Mouse (Mus musculus): ENCODE results near the gene Asphd2. TPM values are rescaled to one million over a fixed set of nuclear protein-coding genes. Genes with fewer than 3 reads are reported as not detected.

Gene Asphd2
- polyA plus RNA-seq (2016; fragmentation: Nextera tagmentation; extraction: Ambion mirVana), result 3.0 and 3.4 TPM in 2 replicates

DNA sequence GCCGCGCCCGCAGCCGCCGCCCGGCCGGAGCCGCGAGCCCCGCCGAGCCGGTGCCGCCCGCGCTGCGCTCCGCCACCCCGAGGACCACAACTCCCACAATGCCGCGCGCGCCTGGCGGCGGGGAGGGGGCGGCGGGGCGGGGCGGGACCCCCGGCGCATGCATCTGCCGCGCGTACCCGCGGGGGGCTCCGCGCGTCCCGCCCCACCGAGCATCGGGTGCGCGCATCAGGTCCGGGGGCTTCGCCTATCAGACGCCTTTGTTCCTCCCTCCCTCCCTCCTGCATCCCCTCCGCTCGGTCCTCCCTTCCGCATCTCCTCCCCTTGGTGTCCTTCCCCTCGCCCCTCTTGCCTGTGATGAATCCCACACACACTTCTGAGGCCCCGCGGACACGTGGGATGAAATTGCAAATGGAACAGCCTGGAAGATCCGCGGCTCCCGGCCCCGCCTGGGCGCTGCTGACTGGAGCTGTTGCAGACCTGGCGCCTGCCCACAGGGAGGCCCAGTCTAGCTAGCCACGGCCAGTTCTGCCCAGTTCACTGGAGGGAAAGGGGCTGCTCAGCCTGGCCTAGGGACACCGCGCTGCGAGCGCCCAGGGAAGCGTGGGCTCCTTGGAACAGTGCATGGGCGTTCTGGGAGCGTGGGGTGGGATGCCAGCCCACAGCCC lies at the start of gene Asphd2:
TSS of gene Asphd2 (minus strand) at position 88 of the 665 bp plus-strand sequence.
- peaks cover 71% of the 10 kb centered on the region for H3K27me3 ChIP-seq (replicated peaks)
- 3% methylated on average over 52 of the region's 67 CpGs for WGBS

GRCm38 (mm10) chr5:112438535-112438934 lies 43.9 kb upstream of the Asphd2 start:
- Histone ChIP-seq H3K4me3 (no peak overlapping the region), H3K27me3 (replicated peaks) (peaks cover 86% of the 10 kb centered on the region), H3K9me3 (replicated peaks) (no peaks in the 10 kb centered on the region), H3K9ac (no peak overlapping the region), H3K27ac (ENCODE audit: poor library complexity, severe bottlenecking) (no peak overlapping the region), H3K4me1 (replicated peaks) (no peaks in the 10 kb centered on the region), H3K4me2 (no peak overlapping the region), H3K36me3 (no peaks in the 10 kb centered on the region)
- no peak for ATAC-seq (ENCODE audit: insufficient number of reproducible peaks, low FRiP score)
- 54% methylated on average over 10 of the region's 10 CpGs for WGBS

More for the DNA sequence above, at the start of gene Asphd2:
- H3K9ac ChIP-seq, result peak within 1 kb of the TSS; percentile 68
- H3K4me3 ChIP-seq, result peak within 1 kb of the TSS; percentile 68
- H3K9me3 ChIP-seq (replicated peaks), result no peaks in the 10 kb centered on the region
- H3K4me2 ChIP-seq, result peak within 1 kb of the TSS; percentile 90
- 0 out of 2 replicates have a peak within 1 kb of the TSS, but pooled peaks have one; percentile 37 for H3K27ac ChIP-seq (ENCODE audit: poor library complexity, severe bottlenecking)
- no peaks in the 10 kb centered on the region for H3K36me3 ChIP-seq
- 0 out of 2 replicates have a peak, but pooled peaks cover 6% of the 10 kb centered on the region for H3K4me1 ChIP-seq (replicated peaks)
- ATAC-seq (ENCODE audit: insufficient number of reproducible peaks, low FRiP score), result peak; percentile 63

- no peaks in the 10 kb centered on the region for H3K9me3 ChIP-seq (replicated peaks)
- no peak overlapping the region for H3K9ac ChIP-seq
- no peak overlapping the region for H3K27ac ChIP-seq (ENCODE audit: poor library complexity, severe bottlenecking)
- no peak overlapping the region for H3K4me2 ChIP-seq
- no peaks in the 10 kb centered on the region for H3K4me1 ChIP-seq (replicated peaks)
- WGBS, result 3% methylated on average over 8 of the region's 8 CpGs
- no peak for ATAC-seq (ENCODE audit: insufficient number of reproducible peaks, low FRiP score)
- no peak overlapping the region for H3K4me3 ChIP-seq
- peaks cover 90% of the 10 kb centered on the region for H3K27me3 ChIP-seq (replicated peaks)
- no peaks in the 10 kb centered on the region for H3K36me3 ChIP-seq
These were observed 38.3 kb upstream of the Asphd2 start for GRCm38 (mm10) chr5:112433004-112433403.

DNA sequence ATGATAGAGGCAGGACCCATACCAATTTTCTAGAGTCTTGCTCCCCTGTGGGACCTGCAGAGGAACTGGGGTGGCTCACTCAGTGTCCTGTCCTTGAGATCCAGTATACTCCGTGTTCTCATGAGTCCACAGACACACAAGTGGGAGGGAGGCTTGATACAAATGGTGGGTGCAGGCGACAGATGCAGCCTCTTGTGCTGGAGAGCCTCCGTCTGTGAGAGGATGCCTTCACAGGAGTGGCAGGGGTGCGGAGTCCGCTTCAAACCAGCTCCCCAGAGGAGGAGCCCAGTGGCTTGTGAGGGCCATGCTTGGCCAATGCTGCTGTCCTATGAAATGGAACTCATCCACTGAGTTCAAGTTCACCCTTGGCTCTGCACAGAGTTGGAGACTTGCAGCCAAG lies 37.4 kb upstream of the Asphd2 start:
- no peak overlapping the region for H3K4me2 ChIP-seq
- H3K9me3 ChIP-seq (replicated peaks), result no peaks in the 10 kb centered on the region
- H3K27me3 ChIP-seq (replicated peaks), result peaks cover 91% of the 10 kb centered on the region
- no peaks in the 10 kb centered on the region for H3K4me1 ChIP-seq (replicated peaks)
- no peak overlapping the region for H3K9ac ChIP-seq
- 72% methylated on average over 5 of the region's 5 CpGs for WGBS
- no peak overlapping the region for H3K4me3 ChIP-seq
- no peaks in the 10 kb centered on the region for H3K36me3 ChIP-seq
- no peak for ATAC-seq (ENCODE audit: insufficient number of reproducible peaks, low FRiP score)
- no peak overlapping the region for H3K27ac ChIP-seq (ENCODE audit: poor library complexity, severe bottlenecking)

GRCm38 (mm10) chr5:112431120-112431775 lies 36.6 kb upstream of the Asphd2 start:
- Histone ChIP-seq H3K4me3 (no peak overlapping the region), H3K27ac (ENCODE audit: poor library complexity, severe bottlenecking) (no peak overlapping the region), H3K4me1 (replicated peaks) (no peaks in the 10 kb centered on the region), H3K4me2 (no peak overlapping the region), H3K36me3 (no peaks in the 10 kb centered on the region), H3K27me3 (replicated peaks) (peaks cover 91% of the 10 kb centered on the region), H3K9ac (no peak overlapping the region), H3K9me3 (replicated peaks) (no peaks in the 10 kb centered on the region)
- ATAC-seq (ENCODE audit: insufficient number of reproducible peaks, low FRiP score), result no peak
- WGBS, result 38% methylated on average over 14 of the region's 14 CpGs

GRCm38 (mm10) chr5:112428944-112429343 lies 34.3 kb upstream of the Asphd2 start:
- no peaks in the 10 kb centered on the region for H3K4me1 ChIP-seq (replicated peaks)
- H3K9ac ChIP-seq, result no peak overlapping the region
- peaks cover 92% of the 10 kb centered on the region for H3K27me3 ChIP-seq (replicated peaks)
- no peak overlapping the region for H3K27ac ChIP-seq (ENCODE audit: poor library complexity, severe bottlenecking)
- no peak overlapping the region for H3K4me3 ChIP-seq
- no peak overlapping the region for H3K4me2 ChIP-seq
- H3K36me3 ChIP-seq, result no peaks in the 10 kb centered on the region
- H3K9me3 ChIP-seq (replicated peaks), result no peaks in the 10 kb centered on the region
- no peak for ATAC-seq (ENCODE audit: insufficient number of reproducible peaks, low FRiP score)
- 14% methylated on average over 19 of the region's 19 CpGs for WGBS

- Histone ChIP-seq H3K4me3 (no peak overlapping the region), H3K36me3 (no peaks in the 10 kb centered on the region), H3K9ac (no peak overlapping the region), H3K27me3 (replicated peaks) (peaks cover 98% of the 10 kb centered on the region), H3K4me1 (replicated peaks) (no peaks in the 10 kb centered on the region), H3K4me2 (no peak overlapping the region), H3K27ac (ENCODE audit: poor library complexity, severe bottlenecking) (no peak overlapping the region), H3K9me3 (replicated peaks) (no peaks in the 10 kb centered on the region)
- ATAC-seq (ENCODE audit: insufficient number of reproducible peaks, low FRiP score), result no peak
- WGBS, result 36% methylated on average over 2 of the region's 2 CpGs
These were observed 32.6 kb upstream of the Asphd2 start for GRCm38 (mm10) chr5:112427283-112427682.

GRCm38 (mm10) chr5:112426635-112427034 lies 32.0 kb upstream of the Asphd2 start:
- ATAC-seq (ENCODE audit: insufficient number of reproducible peaks, low FRiP score), result no peak
- H3K4me2 ChIP-seq, result no peak overlapping the region
- H3K27ac ChIP-seq (ENCODE audit: poor library complexity, severe bottlenecking), result no peak overlapping the region
- WGBS, result 76% methylated on average over 7 of the region's 7 CpGs
- H3K9ac ChIP-seq, result no peak overlapping the region
- no peak overlapping the region for H3K4me3 ChIP-seq
- H3K27me3 ChIP-seq (replicated peaks), result peaks cover 98% of the 10 kb centered on the region
- H3K9me3 ChIP-seq (replicated peaks), result no peaks in the 10 kb centered on the region
- H3K36me3 ChIP-seq, result no peaks in the 10 kb centered on the region
- H3K4me1 ChIP-seq (replicated peaks), result no peaks in the 10 kb centered on the region

GRCm38 (mm10) chr5:112419535-112419934 lies 24.9 kb upstream of the Asphd2 start:
- Histone ChIP-seq H3K36me3 (no peaks in the 10 kb centered on the region), H3K9ac (no peak overlapping the region), H3K4me2 (no peak overlapping the region), H3K4me3 (no peak overlapping the region), H3K27ac (ENCODE audit: poor library complexity, severe bottlenecking) (no peak overlapping the region), H3K27me3 (replicated peaks) (peaks cover 63% of the 10 kb centered on the region), H3K4me1 (replicated peaks) (no peaks in the 10 kb centered on the region), H3K9me3 (replicated peaks) (no peaks in the 10 kb centered on the region)
- ATAC-seq (ENCODE audit: insufficient number of reproducible peaks, low FRiP score), result no peak
- WGBS, result 41% methylated on average over 12 of the region's 12 CpGs

DNA sequence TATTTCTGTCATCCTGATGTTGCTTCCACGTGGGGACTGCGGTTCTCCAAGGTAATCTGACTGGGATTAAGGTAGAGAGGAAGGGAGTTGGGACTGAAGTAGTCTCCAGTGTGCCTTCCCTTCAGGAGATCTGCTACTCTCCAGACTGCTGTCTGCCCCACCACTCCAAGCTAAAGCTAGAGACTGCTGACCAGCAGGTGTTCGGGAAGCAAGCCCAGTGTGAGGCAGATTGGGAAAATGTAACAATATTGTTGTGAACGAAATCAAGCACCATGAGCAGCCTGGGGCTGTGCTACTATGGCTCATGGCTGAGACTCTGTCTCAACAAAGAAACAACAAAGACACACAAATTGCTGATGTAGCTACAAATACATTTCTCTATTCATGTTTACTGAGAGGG lies 23.4 kb upstream of the Asphd2 start:
- no peaks in the 10 kb centered on the region for H3K36me3 ChIP-seq
- H3K9me3 ChIP-seq (replicated peaks), result peaks cover 6% of the 10 kb centered on the region; the same call in 1 of the 2 replicates
- H3K27me3 ChIP-seq (replicated peaks), result peaks cover 48% of the 10 kb centered on the region
- H3K9ac ChIP-seq, result no peak overlapping the region
- H3K4me1 ChIP-seq (replicated peaks), result no peaks in the 10 kb centered on the region
- no peak overlapping the region for H3K4me2 ChIP-seq
- H3K27ac ChIP-seq (ENCODE audit: poor library complexity, severe bottlenecking), result no peak overlapping the region
- WGBS, result 60% methylated on average over 4 of the region's 4 CpGs
- no peak for ATAC-seq (ENCODE audit: insufficient number of reproducible peaks, low FRiP score)
- no peak overlapping the region for H3K4me3 ChIP-seq

GRCm38 (mm10) chr5:112416673-112417072 lies 22.0 kb upstream of the Asphd2 start:
- no peak overlapping the region for H3K9ac ChIP-seq
- H3K27ac ChIP-seq (ENCODE audit: poor library complexity, severe bottlenecking), result no peak overlapping the region
- no peaks in the 10 kb centered on the region for H3K36me3 ChIP-seq
- 67% methylated on average over 5 of the region's 5 CpGs for WGBS
- H3K9me3 ChIP-seq (replicated peaks), result peaks cover 6% of the 10 kb centered on the region; the same call in 1 of the 2 replicates
- no peak overlapping the region for H3K4me3 ChIP-seq
- H3K4me1 ChIP-seq (replicated peaks), result peaks cover 8% of the 10 kb centered on the region
- ATAC-seq (ENCODE audit: insufficient number of reproducible peaks, low FRiP score), result no peak
- H3K4me2 ChIP-seq, result no peak overlapping the region
- peaks cover 47% of the 10 kb centered on the region for H3K27me3 ChIP-seq (replicated peaks)
